Mouse (Mus musculus) A20 (cell line): ENCODE measurements around the gene Timp4.

Source experiments
- DNase-seq: peaks from one replicate; pipeline ENCODE4 v3.0.0-alpha.2; 2011; ENCODE audit warnings: low read depth, low spot score

Gene Timp4

GRCm38 (mm10) chr6:115252099-115252873 lies at the start of gene Timp4:
Gene Timp4 (minus strand): TSS chr6:115252205.
- DNase-seq, result no peak

GRCm38 (mm10) chr6:115293877-115294276 lies 41.9 kb upstream of the Timp4 start:
- no peak for DNase-seq

- no peak for DNase-seq
These were observed 40.6 kb upstream of the Timp4 start for GRCm38 (mm10) chr6:115292621-115293020.

GRCm38 (mm10) chr6:115291823-115292222 lies 39.8 kb upstream of the Timp4 start:
- DNase-seq, result no peak

- DNase-seq, result no peak
These were observed 39.1 kb upstream of the Timp4 start for GRCm38 (mm10) chr6:115291068-115291467.

- DNase-seq, result no peak
These were observed 38.6 kb upstream of the Timp4 start for GRCm38 (mm10) chr6:115290561-115290960.

GRCm38 (mm10) chr6:115288223-115288622 lies 36.2 kb upstream of the Timp4 start:
- peak; percentile 10 for DNase-seq

- no peak for DNase-seq
These were observed 34.4 kb upstream of the Timp4 start for GRCm38 (mm10) chr6:115286441-115286840.

- no peak for DNase-seq
These were observed 32.1 kb upstream of the Timp4 start for GRCm38 (mm10) chr6:115284153-115284552.

GRCm38 (mm10) chr6:115279639-115280038 lies 27.6 kb upstream of the Timp4 start:
- no peak for DNase-seq

- no peak for DNase-seq
These were observed 26.1 kb upstream of the Timp4 start for GRCm38 (mm10) chr6:115278086-115278485.

- no peak for DNase-seq
These were observed 23.3 kb upstream of the Timp4 start for GRCm38 (mm10) chr6:115275116-115275815.

GRCm38 (mm10) chr6:115274705-115275104 lies 22.7 kb upstream of the Timp4 start:
- DNase-seq, result no peak

- DNase-seq, result no peak
These were observed 21.3 kb upstream of the Timp4 start for GRCm38 (mm10) chr6:115273346-115273745.

- no peak for DNase-seq
These were observed 19.9 kb upstream of the Timp4 start for GRCm38 (mm10) chr6:115271866-115272271.

GRCm38 (mm10) chr6:115271326-115271725 lies 19.3 kb upstream of the Timp4 start:
- DNase-seq, result no peak

- DNase-seq, result no peak
These were observed 18.1 kb upstream of the Timp4 start for GRCm38 (mm10) chr6:115270085-115270484.

GRCm38 (mm10) chr6:115269561-115269960 lies 17.6 kb upstream of the Timp4 start:
- DNase-seq, result no peak

GRCm38 (mm10) chr6:115268551-115269385 lies 16.8 kb upstream of the Timp4 start:
- no peak for DNase-seq

- peak; percentile 45 for DNase-seq
These were observed 15.9 kb upstream of the Timp4 start for GRCm38 (mm10) chr6:115267916-115268315.

GRCm38 (mm10) chr6:115266791-115267190 lies 14.8 kb upstream of the Timp4 start:
- no peak for DNase-seq

GRCm38 (mm10) chr6:115260507-115260906 lies 8.5 kb upstream of the Timp4 start:
- DNase-seq, result no peak
